Comparison of ENCODE assay signal across 26 mouse cellular contexts in the genomic region with DNA sequence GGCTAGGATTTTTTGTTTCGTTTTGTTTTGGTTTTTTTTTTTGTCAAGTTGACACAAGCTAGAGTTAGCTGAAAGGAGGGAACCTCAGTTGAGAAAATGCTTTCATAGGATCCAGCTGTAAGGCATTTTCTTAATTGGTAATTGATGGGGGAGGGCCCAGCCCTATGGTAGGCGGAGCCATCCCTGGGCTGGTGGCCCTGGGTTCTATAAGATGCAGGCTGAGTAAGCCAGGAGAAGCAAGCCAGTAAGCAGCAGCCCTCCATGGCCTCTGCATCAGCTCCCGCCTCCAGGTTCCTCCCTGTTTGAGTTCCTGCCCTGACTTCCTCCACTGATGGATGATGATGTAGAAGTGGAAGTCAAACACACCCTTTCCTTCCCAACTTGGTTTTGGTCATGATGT. TPM values are rescaled to one million over a fixed set of nuclear protein-coding genes. Genes with fewer than 3 reads are reported as not detected.
A peak's percentile ranks its signal among the peaks of the same experiment; 100 is the strongest.
DNase-seq lines count a peak whose midpoint lies in the region; ATAC-seq lines count a peak whose summit lies in the region.
"Had no signal": no experiment of that assay in that cellular context is flagged by ENCODE, and none has a peak within 500 bp of the region (broad histone marks: within the 10 kb centered on the region; RNA-seq: fewer than 3 reads in every experiment).

No protein-coding gene starts in this region.

- no peak overlapping the region for H3K9ac ChIP-seq in embryonic facial prominence, embryonic 13.5 days
- H3K9ac ChIP-seq: forebrain, embryonic 12.5 days; forebrain, embryonic 15.5 days; heart, embryonic 12.5 days; heart, embryonic 15.5 days; hindbrain, embryonic 13.5 days; intestine, embryonic 15.5 days had no signal

- no peaks in the 10 kb centered on the region for H3K9me3 ChIP-seq in embryonic facial prominence, embryonic 10.5 days
- no peaks in the 10 kb centered on the region for H3K9me3 ChIP-seq in embryonic facial prominence, embryonic 13.5 days
- H3K9me3 ChIP-seq: forebrain, embryonic 12.5 days; forebrain, embryonic 15.5 days; heart, embryonic 12.5 days; heart, embryonic 15.5 days; hindbrain, embryonic 10.5 days; hindbrain, embryonic 13.5 days; intestine, embryonic 15.5 days had no signal

- peaks cover 27% of the 10 kb centered on the region for H3K4me1 ChIP-seq in embryonic facial prominence, embryonic 10.5 days
- peaks cover 16% of the 10 kb centered on the region for H3K4me1 ChIP-seq in embryonic facial prominence, embryonic 13.5 days

- peaks cover 4% of the 10 kb centered on the region; the same call in 1 of the 2 replicates for H3K27me3 ChIP-seq in embryonic facial prominence, embryonic 10.5 days (replicated peaks; ENCODE audit: low read depth, poor library complexity, severe bottlenecking)
- H3K27me3 ChIP-seq in embryonic facial prominence, embryonic 13.5 days, result no peaks in the 10 kb centered on the region
- H3K27me3 ChIP-seq: forebrain, embryonic 15.5 days; hindbrain, embryonic 13.5 days; intestine, embryonic 15.5 days; Patski had no signal

- ATAC-seq in embryonic facial prominence, embryonic 13.5 days (ENCODE audit: insufficient number of reproducible peaks, insufficient read depth, low FRiP score, low TSS enrichment, low read depth), result no peak
- ATAC-seq: CD4-positive, CD25-positive, alpha-beta regulatory T cell, adult 4 months; forebrain, embryonic 15.5 days; hindbrain, embryonic 16.5 days; Patski had no signal

- H3K27ac ChIP-seq in embryonic facial prominence, embryonic 10.5 days (replicated peaks), result peak overlapping the region; percentile 60; the same call in 1 of the 2 replicates
- H3K27ac ChIP-seq in embryonic facial prominence, embryonic 13.5 days, result no peak overlapping the region; the same call in 1 of the 2 replicates
- H3K27ac ChIP-seq: forebrain, embryonic 12.5 days; forebrain, embryonic 15.5 days; heart, embryonic 15.5 days; hindbrain, embryonic 13.5 days; intestine, embryonic 15.5 days had no signal

- DNase-seq in kidney, postnatal 4 days, result peak; percentile 38 to 58
- DNase-seq in kidney, adult 11 months, result no peak
- DNase-seq in embryonic facial prominence, embryonic 10.5 days (ENCODE audit: low spot score), result peak; percentile 52
- no peak for DNase-seq in spleen, adult 18-20 months
- DNase-seq in thymus, postnatal 25 days, result no peak
- DNase-seq: adrenal gland, postnatal 10 days; adrenal gland, postnatal 36 days; cerebellum, adult 18-20 months; cerebellum, adult 9-10 months; cerebellum, postnatal 14 days; gastrocnemius, postnatal 25 days; heart, adult 18-20 months; heart, postnatal 10 days; heart, postnatal 36 days had no signal

- peak overlapping the region; percentile 7; the same call in 1 of the 2 replicates for H3K4me2 ChIP-seq in embryonic facial prominence, embryonic 13.5 days
- H3K4me2 ChIP-seq: forebrain, embryonic 12.5 days; forebrain, embryonic 15.5 days; heart, embryonic 12.5 days; heart, embryonic 15.5 days; hindbrain, embryonic 13.5 days; intestine, embryonic 15.5 days had no signal

- H3K36me3 ChIP-seq in embryonic facial prominence, embryonic 10.5 days (replicated peaks), result no peaks in the 10 kb centered on the region
- H3K36me3 ChIP-seq in embryonic facial prominence, embryonic 13.5 days, result no peaks in the 10 kb centered on the region
- H3K36me3 ChIP-seq: forebrain, embryonic 12.5 days; forebrain, embryonic 15.5 days; heart, embryonic 12.5 days; heart, embryonic 15.5 days; hindbrain, embryonic 10.5 days; hindbrain, embryonic 13.5 days; intestine, embryonic 15.5 days had no signal

- H3K4me3 ChIP-seq in embryonic facial prominence, embryonic 10.5 days, result no peak overlapping the region
- H3K4me3 ChIP-seq in embryonic facial prominence, embryonic 13.5 days, result no peak overlapping the region
- H3K4me3 ChIP-seq: erythroblast, embryonic 14.5 days; forebrain, embryonic 12.5 days; forebrain, embryonic 15.5 days; heart, embryonic 12.5 days; heart, embryonic 15.5 days; hindbrain, embryonic 10.5 days; hindbrain, embryonic 13.5 days; intestine, embryonic 15.5 days had no signal

- WGBS in embryonic facial prominence, embryonic 10.5 days, result 41% methylated on average over 3 of the region's 3 CpGs
- WGBS in embryonic facial prominence, embryonic 13.5 days, result 31% methylated on average over 3 of the region's 3 CpGs

RNA-seq across cellular contexts. Expression of a gene that starts 25.3 kb away (rescaled TPM):
- 56.8 and 58.0 TPM in 2 replicates for polyA plus RNA-seq in embryonic facial prominence, embryonic 10.5 days (2016; fragmentation: Nextera tagmentation; extraction: Ambion mirVana)
- 48.9 and 51.7 TPM in 2 replicates for polyA plus RNA-seq in embryonic facial prominence, embryonic 13.5 days (2015; fragmentation: Nextera tagmentation; extraction: Ambion mirVana)

Comparison
In these comparisons a context has a peak if more than half of its experiments do, and no peak if none do; other contexts are left out.
1. DNase-seq: peak in kidney, postnatal 4 days (2 of 2) and embryonic facial prominence, embryonic 10.5 days (single experiment); none in kidney, adult 11 months (single experiment), spleen, adult 18-20 months (0 of 2) and thymus, postnatal 25 days (single experiment).